Mouse (Mus musculus): ENCODE measurements around the gene Mef2a. TPM values are rescaled to one million over a fixed set of nuclear protein-coding genes. Genes with fewer than 3 reads are reported as not detected.

The Mef2a gene
- polyA plus RNA-seq, 1 experiment = 45.3 TPM

- DNase-seq (ENCODE audit: low read depth) = no peak
Observed at GRCm38 (mm10) chr7:67210004-67210833, 162.4 kb downstream of the Mef2a start.

- DNase-seq (ENCODE audit: low read depth) = no peak
Observed at GRCm38 (mm10) chr7:67208317-67208716, 164.3 kb downstream of the Mef2a start.

GRCm38 (mm10) chr7:67207701-67208100 lies 165.0 kb downstream of the Mef2a start:
- DNase-seq (ENCODE audit: low read depth) = no peak

- DNase-seq (ENCODE audit: low read depth) = no peak
Observed at GRCm38 (mm10) chr7:67206496-67206895, 166.2 kb downstream of the Mef2a start.

- no peak for DNase-seq (ENCODE audit: low read depth)
Observed at GRCm38 (mm10) chr7:67205734-67206425, 166.8 kb downstream of the Mef2a start.

- DNase-seq (ENCODE audit: low read depth) = no peak
Observed at GRCm38 (mm10) chr7:67203625-67204024, 169.0 kb downstream of the Mef2a start.

GRCm38 (mm10) chr7:67199412-67199811 lies 173.2 kb downstream of the Mef2a start:
- DNase-seq (ENCODE audit: low read depth) = no peak

GRCm38 (mm10) chr7:67183786-67184185 lies 188.9 kb downstream of the Mef2a start:
- DNase-seq (ENCODE audit: low read depth) = no peak

Other genes starting within 250 kb of the Mef2a start
- 11.3 and 12.6 TPM in 2 replicates for gene Lysmd4, start 150.3 kb downstream of the Mef2a start, polyA plus RNA-seq (2012; rRNA removed)

Data from gonadal fat pad, adult 2 months (tissue).